In the genomic region with DNA sequence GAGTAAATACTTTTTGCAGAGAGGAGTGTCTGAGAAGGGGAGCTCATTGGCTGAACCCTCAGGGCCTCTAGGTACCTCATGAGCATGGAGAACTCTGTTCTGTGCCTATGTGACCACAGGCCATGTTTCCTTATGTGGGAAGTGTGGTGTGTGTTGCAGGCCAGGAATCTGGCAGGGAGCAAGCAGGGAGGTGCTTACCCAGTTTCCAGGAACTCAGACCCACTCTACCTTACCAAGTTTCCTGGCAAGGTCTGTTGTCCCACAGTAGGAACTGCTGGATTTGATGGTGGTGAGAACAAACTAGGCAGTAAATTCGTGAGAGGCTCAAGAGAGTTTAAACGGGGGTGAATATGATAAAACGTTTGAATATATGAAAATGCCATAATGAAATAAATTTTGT, we compare ENCODE assay signal across 16 mouse cellular contexts.
"Had no signal": no experiment of that assay in that cellular context is flagged by ENCODE, and none has a peak within 500 bp of the region (broad histone marks: within the 10 kb centered on the region; RNA-seq: fewer than 3 reads in every experiment).

No protein-coding gene starts in this region.

- H3K9me3 ChIP-seq: neural tube, embryonic 15.5 days; stomach, embryonic 15.5 days had no signal

- H3K27ac ChIP-seq: neural tube, embryonic 13.5 days; neural tube, embryonic 15.5 days; stomach, embryonic 15.5 days; stomach, postnatal 0 days had no signal

- H3K4me3 ChIP-seq: neural tube, embryonic 13.5 days; neural tube, embryonic 15.5 days; stomach, embryonic 15.5 days had no signal

- H3K9ac ChIP-seq: neural tube, embryonic 13.5 days; neural tube, embryonic 15.5 days; stomach, embryonic 15.5 days had no signal

- H3K27me3 ChIP-seq: neural tube, embryonic 13.5 days; neural tube, embryonic 15.5 days; stomach, embryonic 15.5 days had no signal

- H3K4me2 ChIP-seq: neural tube, embryonic 13.5 days; neural tube, embryonic 15.5 days; stomach, embryonic 15.5 days had no signal

- DNase-seq: retina, postnatal 1 day; right cerebral cortex, adult 18-20 months; right cerebral cortex, postnatal 14 days; right cerebral cortex, postnatal 25 days; right cerebral cortex, postnatal 4 days; spleen, adult 18-20 months; thymus, adult 18-20 months; thymus, adult 2 months; thymus, postnatal 14 days; thymus, postnatal 25 days; thymus, postnatal 36 days; thymus, postnatal 4 days had no signal

- H3K36me3 ChIP-seq: neural tube, embryonic 13.5 days; neural tube, embryonic 15.5 days; stomach, embryonic 15.5 days had no signal

- H3K4me1 ChIP-seq: neural tube, embryonic 13.5 days; neural tube, embryonic 15.5 days; stomach, embryonic 15.5 days had no signal
